Mouse (Mus musculus) olfactory bulb, adult 2 months (tissue): ENCODE measurements around the gene B3gat2.

Experiments
- CTCF ChIP-seq: fragments of 200-500 bp; IDR thresholded peaks from 2 replicates; pipeline ENCODE4 v1.5.1; 2012; ENCODE audit warnings: low read depth, mild to moderate bottlenecking, low read length, moderate library complexity; ENCODE audit not compliant: insufficient read depth
- POLR2A ChIP-seq: fragments of 200-500 bp; IDR thresholded peaks from 2 replicates; pipeline ENCODE4 v1.6.1; 2012; ENCODE audit warnings: mild to moderate bottlenecking, low read depth, low read length, moderate library complexity; ENCODE audit not compliant: insufficient read depth

DNA sequence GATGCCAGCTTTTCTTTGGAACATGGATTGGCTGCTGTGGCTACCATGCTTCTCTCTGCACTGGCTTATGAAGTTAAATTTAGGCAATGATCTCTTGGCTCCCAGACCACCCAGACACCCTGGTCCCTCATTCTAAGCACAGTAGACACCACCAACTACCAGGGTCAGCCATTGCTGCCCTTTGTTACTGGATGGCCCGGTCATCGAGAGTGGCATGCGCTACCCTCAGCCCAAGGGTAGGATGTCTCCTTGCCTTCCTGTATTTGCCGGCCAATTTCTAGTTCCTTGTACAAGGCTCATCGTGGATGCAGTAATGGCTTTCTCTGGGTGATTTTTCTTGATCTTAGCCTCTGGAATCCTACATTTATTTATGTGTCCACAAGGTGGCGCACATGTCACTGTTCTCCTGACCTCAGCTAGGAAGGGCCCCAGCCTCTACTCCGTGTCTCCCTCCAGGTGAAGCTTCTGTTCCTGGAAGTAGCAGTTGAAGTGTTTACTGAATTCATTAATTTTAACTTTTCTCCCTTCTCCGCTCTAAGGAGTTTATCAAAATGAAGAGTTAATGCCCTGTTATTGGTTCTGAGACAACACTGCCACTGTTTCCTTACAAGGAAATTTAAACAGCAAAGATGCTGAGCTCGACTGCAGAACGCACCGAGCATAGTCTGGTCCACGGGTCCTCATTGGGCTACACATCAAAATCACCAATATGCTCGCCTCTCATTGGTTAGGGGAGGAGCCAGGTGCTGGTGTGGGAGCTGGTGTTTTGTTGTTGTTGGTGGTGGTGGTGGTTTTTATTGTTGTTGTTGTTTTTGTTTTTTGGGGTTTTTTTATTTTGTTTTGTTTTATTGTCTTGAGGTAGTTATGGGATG, 65.6 kb downstream of the B3gat2 start:
- TF ChIP-seq POLR2A (no peak), CTCF (no peak)
